Mouse (Mus musculus) megakaryocyte, adult 5-6 weeks (primary cell): ENCODE measurements around the gene Eng. TPM values are rescaled to one million over a fixed set of nuclear protein-coding genes. Genes with fewer than 3 reads are reported as not detected.

Experiments
- ATAC-seq: 2 replicates; pipeline ENCODE4 v1.8.0; 2016; ENCODE audit warnings: mild to moderate bottlenecking, inconsistent platforms; ENCODE audit not compliant: poor library complexity, severe bottlenecking
- total RNA-seq, 2 experiments: library from RNA; stranded (forward) in 1 of 2; stranded (reverse) in 1 of 2; fragments of 153-499, 151-499 nt in 1 of 2; fragments of 221-1000, 200-1000 nt in 1 of 2; gene quantifications; 2 replicates each; pipeline versions ENCODE4 v1.2.3 to v1.2.4; 2015 to 2017

Gene Eng
- total RNA-seq, 2 experiments from 2014 or later: 2.0 to 7.9 TPM

GRCm38 (mm10) chr2:32705018-32705417 is 58.6 kb downstream of the Eng start:
- ATAC-seq: no peak

GRCm38 (mm10) chr2:32706971-32707370 is 60.6 kb downstream of the Eng start:
- ATAC-seq: no peak

- ATAC-seq: no peak
These were observed 62.2 kb downstream of the Eng start for GRCm38 (mm10) chr2:32708643-32709042.

DNA sequence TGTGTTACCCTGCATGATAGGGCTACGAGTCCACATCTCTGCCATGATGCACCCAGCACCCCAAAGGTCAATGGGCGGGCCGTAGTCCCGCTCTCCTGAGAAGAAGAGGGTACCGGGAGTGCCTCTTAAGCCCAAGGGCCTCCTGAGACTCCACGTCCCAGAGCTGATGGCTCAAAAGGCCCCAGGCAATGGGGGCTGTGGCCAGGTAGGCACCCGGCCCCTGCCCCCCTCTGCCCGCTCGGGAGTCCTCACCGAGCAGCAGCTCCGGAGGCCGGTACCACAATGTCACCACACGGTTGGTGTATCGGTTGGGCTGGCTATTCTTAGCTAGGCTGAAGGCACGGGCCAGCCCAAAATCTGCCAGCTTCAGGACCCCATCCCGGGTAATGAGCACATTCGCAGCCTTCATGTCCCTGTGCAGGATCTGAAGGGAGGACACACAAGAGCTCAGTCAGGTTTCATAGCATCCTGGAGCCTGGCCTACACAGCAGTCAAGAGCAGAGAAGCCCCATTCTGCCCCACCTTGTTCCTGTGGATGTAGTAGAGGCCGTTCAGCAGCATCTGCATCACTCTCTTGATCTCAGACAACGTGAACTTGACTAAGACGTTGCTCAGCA is 63.2 kb downstream of the Eng start:
- no peak for ATAC-seq

DNA sequence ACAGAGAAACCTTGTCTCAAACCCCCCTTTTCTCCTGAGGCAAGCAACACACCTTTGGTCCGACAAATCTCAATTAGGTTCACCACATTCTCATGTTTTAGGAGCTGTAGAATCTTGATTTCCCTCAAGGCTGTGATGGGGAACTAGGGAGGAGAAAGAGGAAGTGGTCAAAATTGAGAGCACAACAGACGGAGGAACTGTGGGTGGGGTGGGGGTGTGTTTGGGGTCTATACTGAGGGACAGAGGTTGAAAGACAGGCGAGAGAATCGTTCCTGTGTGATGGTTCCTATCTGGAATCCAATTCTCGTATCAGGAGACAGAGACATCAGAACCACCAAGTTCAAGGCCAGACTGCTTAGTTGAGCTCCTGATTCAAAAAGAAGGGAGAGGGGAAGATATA is 64.0 kb downstream of the Eng start:
- no peak for ATAC-seq

DNA sequence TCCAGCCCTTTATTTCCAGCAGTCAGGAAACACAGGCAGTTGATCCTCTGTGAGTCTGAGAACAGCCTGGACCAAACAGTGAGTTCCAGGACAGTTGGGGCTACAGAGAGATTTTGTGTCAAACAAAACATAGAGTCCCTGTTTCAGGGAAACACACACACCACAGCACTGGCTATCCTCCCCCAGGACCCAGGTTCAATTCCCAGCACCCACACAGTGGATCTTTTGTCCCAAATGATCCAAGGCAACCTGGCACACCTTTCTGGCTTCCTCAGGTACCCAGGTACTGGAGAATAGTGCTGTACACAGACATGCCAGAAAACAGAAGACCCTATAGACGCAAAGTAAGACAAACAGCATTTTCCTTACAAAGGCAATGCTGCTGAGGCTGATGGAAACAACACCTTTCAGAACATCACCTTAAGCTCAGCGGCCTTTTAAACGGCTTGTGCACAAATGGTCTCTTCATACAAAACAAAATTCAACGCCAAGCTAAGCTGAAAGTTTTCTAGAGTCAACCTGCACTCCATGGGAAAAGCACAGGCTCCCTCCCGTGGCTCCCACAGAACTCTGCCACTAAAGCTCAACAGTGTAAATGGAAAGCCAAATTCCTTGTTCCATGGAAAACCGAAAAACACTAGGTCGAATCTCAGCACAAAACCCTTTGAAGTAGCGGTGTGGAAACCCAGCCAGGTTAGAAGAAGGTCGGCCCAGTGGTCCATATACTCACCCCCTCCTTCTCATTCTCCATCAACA is 65.1 kb downstream of the Eng start:
- ATAC-seq: no peak

DNA sequence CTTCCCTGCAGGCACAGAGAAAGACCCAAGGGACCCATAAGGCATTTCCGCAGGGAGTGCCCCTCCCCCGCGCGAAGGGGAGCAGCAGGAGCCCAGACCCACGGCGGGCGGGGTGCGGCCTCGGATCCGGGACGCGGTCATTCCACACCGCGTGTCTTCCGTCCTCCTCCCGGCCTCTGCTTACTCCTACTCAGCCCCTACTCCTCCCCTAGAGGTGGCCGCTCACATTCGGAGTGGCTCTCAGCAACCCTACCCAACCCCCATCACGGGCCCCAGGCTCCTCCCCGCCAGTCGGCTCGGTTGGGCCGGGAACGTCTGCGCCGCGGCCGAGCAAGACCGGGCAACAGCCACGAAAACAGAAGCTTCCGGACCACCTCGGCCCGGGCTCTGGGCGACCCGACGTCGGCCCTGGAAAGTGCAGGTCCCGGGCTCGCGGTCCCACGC is 65.7 kb downstream of the Eng start:
- no peak for ATAC-seq

DNA sequence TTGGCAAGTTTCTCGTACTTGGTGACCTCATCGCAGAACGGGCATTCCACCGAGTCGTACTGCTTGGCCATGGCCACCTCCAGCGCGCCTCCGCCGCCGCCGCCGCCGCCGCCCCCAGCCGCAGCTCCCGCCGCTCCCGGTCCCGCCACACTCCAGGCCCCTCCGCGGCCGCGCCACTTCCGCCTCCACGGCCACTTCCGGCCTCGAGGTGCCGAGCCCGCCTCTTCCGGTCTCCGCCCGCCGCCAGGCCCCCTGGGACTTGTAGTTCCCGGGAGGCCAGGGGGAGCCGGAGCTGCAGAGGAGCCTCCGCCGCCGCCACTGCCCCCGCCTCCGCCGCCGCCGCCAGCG is 66.2 kb downstream of the Eng start:
- ATAC-seq: peak; percentile 43

DNA sequence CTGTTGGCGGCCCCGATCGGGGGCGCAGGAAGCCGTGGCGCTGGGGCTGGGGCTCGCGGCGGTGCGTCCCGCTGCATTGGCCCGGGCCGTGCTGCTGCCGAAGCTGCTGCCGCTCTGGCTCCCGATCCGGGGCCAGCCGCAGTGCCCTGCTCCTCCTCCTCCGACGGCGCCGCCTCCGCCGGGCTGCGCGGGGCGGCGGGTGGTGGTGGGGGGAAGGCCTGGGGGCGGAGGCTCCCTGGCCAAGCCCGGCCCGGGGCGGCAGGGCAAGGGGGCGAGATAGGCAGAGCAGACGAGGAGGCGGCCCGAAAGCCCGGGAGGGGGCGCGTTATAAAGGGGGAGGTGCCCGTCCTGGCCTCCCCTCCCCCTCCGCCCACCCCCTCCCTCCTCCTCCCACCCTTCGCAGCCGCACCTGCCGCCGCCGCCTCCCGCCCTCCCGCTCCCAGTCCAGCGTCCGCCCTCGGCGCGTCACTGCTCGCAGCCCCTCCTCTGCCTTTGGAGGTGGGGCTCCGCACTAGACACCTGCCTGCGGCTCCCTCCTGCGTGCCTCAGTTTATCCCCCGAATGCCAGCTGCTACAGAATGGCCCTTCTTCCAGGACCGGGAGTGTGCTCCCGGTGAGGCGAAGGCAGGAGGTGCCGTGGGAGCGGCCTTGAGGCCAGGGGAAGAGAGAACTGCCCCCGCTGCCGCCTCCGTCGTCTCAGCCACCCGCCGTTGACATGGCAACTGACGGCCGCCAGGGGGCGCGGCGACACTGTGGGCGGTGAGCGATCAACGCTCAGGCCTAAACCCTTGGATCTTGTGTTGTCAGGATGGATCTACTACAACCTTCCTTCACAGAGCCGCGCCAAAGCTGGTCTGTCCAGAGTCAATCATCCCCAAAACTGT is 66.8 kb downstream of the Eng start, which contains the start of gene Cdk9:
Gene Cdk9 (minus strand): TSS at position 143 of the 884 bp plus-strand sequence.
- peak; percentile 41 for ATAC-seq

- ATAC-seq: no peak; the same call in 1 of the 2 replicates
These were observed 68.0 kb downstream of the Eng start for GRCm38 (mm10) chr2:32714117-32714986.

GRCm38 (mm10) chr2:32714987-32715425 is 68.6 kb downstream of the Eng start:
- ATAC-seq: peak; percentile 53

GRCm38 (mm10) chr2:32718761-32719160 is 72.4 kb downstream of the Eng start:
- no peak for ATAC-seq

DNA sequence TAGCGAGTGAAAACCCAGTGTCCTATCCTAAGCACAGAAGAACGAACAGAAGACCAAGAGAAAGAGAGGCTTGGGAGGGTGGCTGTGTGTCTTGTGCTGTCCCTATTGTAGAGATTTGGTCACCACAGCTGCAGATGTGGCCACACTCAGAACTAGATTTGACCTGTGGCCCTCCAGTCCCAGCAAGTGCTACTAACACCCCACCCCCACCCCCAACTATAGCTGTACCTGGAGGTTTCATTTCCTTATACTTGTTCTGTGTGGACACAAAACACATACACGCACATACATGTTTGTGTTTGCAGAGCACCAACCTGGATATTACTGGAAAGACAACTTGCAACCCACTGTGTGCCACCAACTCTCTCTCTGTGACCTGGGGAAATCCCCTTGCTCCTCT is 73.7 kb downstream of the Eng start:
- ATAC-seq: no peak

DNA sequence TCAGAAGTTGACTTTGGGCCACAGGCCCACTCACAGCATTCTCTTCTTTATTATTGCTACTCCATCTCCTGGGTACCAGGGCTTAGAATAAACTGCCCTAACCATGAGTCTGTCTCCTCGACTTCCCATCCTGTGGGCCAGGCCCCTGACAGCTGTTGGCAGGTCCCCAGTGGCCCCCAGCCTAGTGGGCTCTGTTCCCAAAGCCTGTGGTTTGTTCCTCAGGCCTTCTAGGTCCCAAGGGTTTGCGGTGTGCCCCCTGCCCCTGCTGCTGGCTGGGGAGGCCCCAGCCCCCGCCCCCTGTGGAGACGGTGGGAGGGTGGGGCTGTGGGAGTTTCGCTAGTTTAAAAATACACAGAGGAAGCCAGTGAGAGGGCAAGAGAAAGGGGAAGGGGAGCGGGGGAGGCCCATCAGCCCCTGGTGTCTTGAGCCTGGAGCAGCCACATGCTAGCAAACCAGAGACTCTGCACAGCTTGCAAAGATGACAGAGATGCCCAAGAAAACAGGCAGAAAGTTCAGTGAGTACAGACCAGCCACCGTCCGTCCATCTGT is 74.4 kb downstream of the Eng start, which contains the start of gene Sh2d3c:
Gene Sh2d3c (plus strand): TSS at position 375 of the 549 bp plus-strand sequence.
- peak; percentile 60 for ATAC-seq

- peak; percentile 51 for ATAC-seq
These were observed 75.7 kb downstream of the Eng start for GRCm38 (mm10) chr2:32722046-32722445.

DNA sequence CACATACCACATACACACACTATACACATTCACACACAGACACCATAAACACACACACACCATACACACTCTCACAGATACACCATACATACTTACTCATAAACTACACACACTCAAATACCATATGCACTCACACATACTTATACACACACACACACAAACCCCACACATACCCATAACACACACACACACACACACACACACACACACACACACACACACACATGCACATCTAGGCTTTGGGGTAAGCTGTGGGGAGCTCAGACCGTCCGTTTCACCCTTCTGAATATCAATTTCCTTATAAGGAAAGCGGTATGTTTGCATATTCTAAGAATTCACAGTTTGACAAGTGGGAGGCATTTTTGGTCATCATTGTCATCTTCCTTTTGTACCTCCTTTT is 76.2 kb downstream of the Eng start:
- ATAC-seq: no peak

- no peak for ATAC-seq
These were observed 77.8 kb downstream of the Eng start for GRCm38 (mm10) chr2:32724149-32724548.

- no peak for ATAC-seq
These were observed 78.7 kb downstream of the Eng start for GRCm38 (mm10) chr2:32724832-32725790.

DNA sequence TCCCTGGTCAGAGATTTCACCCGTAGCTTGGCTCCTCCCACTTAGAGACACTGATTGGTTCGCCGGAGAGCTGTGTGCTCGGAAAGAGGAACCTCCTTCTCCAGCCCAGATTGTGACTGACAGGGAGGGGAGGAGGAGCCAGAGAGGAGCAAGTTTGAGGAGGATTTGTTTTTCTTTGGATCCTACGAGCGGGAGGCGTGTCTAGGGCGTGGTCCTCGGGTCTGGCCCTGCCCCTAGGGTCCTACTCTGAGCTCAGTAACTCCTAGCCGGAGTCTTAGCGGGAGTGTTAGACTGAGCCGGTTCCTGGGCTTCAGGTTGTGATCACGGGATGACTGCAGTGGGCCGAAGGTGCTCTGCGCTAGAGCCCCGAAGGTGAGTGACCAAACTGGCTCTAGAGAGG is 81.0 kb downstream of the Eng start:
- peak; percentile 99 for ATAC-seq
